Mouse (Mus musculus): ENCODE data around the gene Dbnl. TPM values are rescaled to one million over a fixed set of nuclear protein-coding genes. Genes with fewer than 3 reads are reported as not detected.
A peak's percentile ranks its signal among the peaks of the same experiment; 100 is the strongest.
"Not testable (repeated sequence)": the region's sequence is repeated elsewhere in the genome, so short reads cannot be mapped to it uniquely, and the experiment has no call there.

Dbnl gene
- total RNA-seq, 2 experiments from 2014 or later: 26.1 to 27.2 TPM

GRCm38 (mm10) chr11:5789754-5790333, 1.6 kb downstream of the Dbnl start:
- intact Hi-C loops (cut with DNase I): loop anchor here (2.0 to 5.0 kb wide), 3 partner anchors 29 to 97 kb away; partner anchors contain the start of gene Polm

GRCm38 (mm10) chr11:5790431-5790830, 2.1 kb downstream of the Dbnl start:
- no peak for DNase-seq (ENCODE audit: low spot score)
- intact Hi-C loops (cut with DNase I): no loop called here

More at GRCm38 (mm10) chr11:5789754-5790333, 1.6 kb downstream of the Dbnl start:
- no peak for DNase-seq (ENCODE audit: low spot score)

- intact Hi-C loops (cut with DNase I): no loop called here
Observed at GRCm38 (mm10) chr11:5795290-5795689, 7.0 kb downstream of the Dbnl start.

GRCm38 (mm10) chr11:5795706-5796105, 7.4 kb downstream of the Dbnl start:
- no peak for DNase-seq (ENCODE audit: low spot score)
- intact Hi-C loops (cut with DNase I): no loop called here

More at GRCm38 (mm10) chr11:5795290-5795689, 7.0 kb downstream of the Dbnl start:
- DNase-seq (ENCODE audit: low spot score): no peak

GRCm38 (mm10) chr11:5796939-5797338, 8.7 kb downstream of the Dbnl start:
- no peak for DNase-seq (ENCODE audit: low spot score)
- intact Hi-C loops (cut with DNase I): no loop called here

- intact Hi-C loops (cut with DNase I): no loop called here
Observed at GRCm38 (mm10) chr11:5797371-5797770, 9.1 kb downstream of the Dbnl start.

GRCm38 (mm10) chr11:5797928-5798327, 9.6 kb downstream of the Dbnl start:
- DNase-seq (ENCODE audit: low spot score): no peak
- intact Hi-C loops (cut with DNase I): no loop called here

More at GRCm38 (mm10) chr11:5797371-5797770, 9.1 kb downstream of the Dbnl start:
- DNase-seq (ENCODE audit: low spot score): no peak

- no peak for DNase-seq (ENCODE audit: low spot score)
- intact Hi-C loops (cut with DNase I): no loop called here
Observed at GRCm38 (mm10) chr11:5799621-5800490, 11.6 kb downstream of the Dbnl start.

GRCm38 (mm10) chr11:5801511-5801910, 13.2 kb downstream of the Dbnl start:
- intact Hi-C loops (cut with DNase I): no loop called here
- DNase-seq (ENCODE audit: low spot score): no peak

GRCm38 (mm10) chr11:5802005-5802404, 13.7 kb downstream of the Dbnl start:
- intact Hi-C loops (cut with DNase I): no loop called here
- DNase-seq (ENCODE audit: low spot score): no peak

GRCm38 (mm10) chr11:5802457-5803217, 14.3 kb downstream of the Dbnl start:
- intact Hi-C loops (cut with DNase I): no loop called here
- DNase-seq (ENCODE audit: low spot score): no peak

GRCm38 (mm10) chr11:5803551-5803981, 15.3 kb downstream of the Dbnl start, which contains the start of gene Pgam2:
Gene Pgam2 (minus strand): TSS chr11:5803733.
- intact Hi-C loops (cut with DNase I): no loop called here
- DNase-seq (ENCODE audit: low spot score): peak; percentile 27

GRCm38 (mm10) chr11:5804174-5804573, 15.9 kb downstream of the Dbnl start:
- no peak for DNase-seq (ENCODE audit: low spot score)
- intact Hi-C loops (cut with DNase I): no loop called here

GRCm38 (mm10) chr11:5805711-5806110, 17.4 kb downstream of the Dbnl start:
- no peak for DNase-seq (ENCODE audit: low spot score)
- intact Hi-C loops (cut with DNase I): no loop called here

GRCm38 (mm10) chr11:5807956-5808355, 19.7 kb downstream of the Dbnl start:
- no peak for DNase-seq (ENCODE audit: low spot score)
- intact Hi-C loops (cut with DNase I): no loop called here

- intact Hi-C loops (cut with DNase I); DNase-seq (ENCODE audit: low spot score): not testable (repeated sequence)
Observed at GRCm38 (mm10) chr11:5809487-5809886, 21.2 kb downstream of the Dbnl start.

- no peak for DNase-seq (ENCODE audit: low spot score)
- intact Hi-C loops (cut with DNase I): no loop called here
Observed at GRCm38 (mm10) chr11:5813381-5813780, 25.1 kb downstream of the Dbnl start.

GRCm38 (mm10) chr11:5819223-5819622, 30.9 kb downstream of the Dbnl start:
- intact Hi-C loops (cut with DNase I): no loop called here
- no peak for DNase-seq (ENCODE audit: low spot score)

- no peak for DNase-seq (ENCODE audit: low spot score)
- intact Hi-C loops (cut with DNase I): no loop called here
Observed at GRCm38 (mm10) chr11:5825432-5825831, 37.1 kb downstream of the Dbnl start.

- intact Hi-C loops (cut with DNase I): no loop called here
- no peak for DNase-seq (ENCODE audit: low spot score)
Observed at GRCm38 (mm10) chr11:5827931-5828330, 39.6 kb downstream of the Dbnl start.
